25 mouse cellular contexts compared by ENCODE assay signal in genomic region chr7:37246156-37246555, GRCm38 (mm10).
A peak's percentile ranks its signal among the peaks of the same experiment; 100 is the strongest.
DNase-seq lines count a peak whose midpoint lies in the region; TF ChIP-seq lines count a peak whose summit lies in the region.
"Had no signal": no experiment of that assay in that cellular context is flagged by ENCODE, and none has a peak within 500 bp of the region (broad histone marks: within the 10 kb centered on the region; RNA-seq: fewer than 3 reads in every experiment).

No protein-coding gene starts in this region.

- H3K4me3 ChIP-seq in left cerebral cortex, adult 2 months = no peak overlapping the region
- H3K4me3 ChIP-seq: embryonic facial prominence, embryonic 15.5 days; hindbrain, embryonic 13.5 days; limb, embryonic 15.5 days; lung, embryonic 15.5 days; megakaryocyte, embryonic 14.5 days; midbrain, embryonic 15.5 days; myocyte; neural tube, embryonic 13.5 days; stomach, embryonic 15.5 days had no signal

- H3K27ac ChIP-seq in left cerebral cortex, adult 2 months = no peak overlapping the region
- H3K27ac ChIP-seq: embryonic facial prominence, embryonic 15.5 days; hindbrain, embryonic 13.5 days; limb, embryonic 15.5 days; liver, embryonic 14.5 days; lung, embryonic 15.5 days; midbrain, embryonic 15.5 days; neural tube, embryonic 13.5 days; stomach, embryonic 15.5 days had no signal

- peak; percentile 67 for DNase-seq in right cerebral cortex, adult 18-20 months
- no peak for DNase-seq in right cerebral cortex, postnatal 4 days
- DNase-seq in left cerebral cortex, adult 2 months (ENCODE audit: extremely low spot score in 1 of 2, low spot score in 2 of 2) = peak; percentile 14 to 28
- DNase-seq in right cerebral cortex, postnatal 10 days (ENCODE audit: low spot score in 2 of 2) = peak; percentile 25 to 34
- no peak for DNase-seq in ovary, adult 18-20 months (ENCODE audit: low spot score)
- DNase-seq in ovary, postnatal 14 days (ENCODE audit: low spot score) = no peak
- DNase-seq in cerebellum, postnatal 14 days = no peak
- DNase-seq: adrenal gland, adult 8-10 months; cerebellum, adult 2 months; gastrocnemius, postnatal 25 days; heart, adult 18-20 months; kidney, adult 18-20 months; lung, postnatal 36 days; thymus, adult 18-20 months; thymus, postnatal 36 days had no signal

- intact Hi-C loops in left cerebral cortex, adult 2 months (cut with DNase I) = loop anchor here (10.0 kb wide), 1 partner anchor 551 kb away; the partner anchor contains the start of gene Tshz3

- no peak for TF ChIP-seq CTCF in left cerebral cortex, adult 2 months (IDR thresholded peaks at IDR 0.05)

Comparison
In these comparisons a context has a peak if more than half of its experiments do, and no peak if none do; other contexts are left out.
1. DNase-seq: peak in right cerebral cortex, adult 18-20 months (single experiment), left cerebral cortex, adult 2 months (2 of 2) and right cerebral cortex, postnatal 10 days (2 of 2); none in right cerebral cortex, postnatal 4 days (single experiment), ovary, adult 18-20 months (single experiment), ovary, postnatal 14 days (single experiment) and cerebellum, postnatal 14 days (0 of 2).